Mouse (Mus musculus): ENCODE measurements around the gene Tmppe. TPM values are rescaled to one million over a fixed set of nuclear protein-coding genes. Genes with fewer than 3 reads are reported as not detected.

Tmppe gene
- polyA plus RNA-seq (2012; rRNA removed), result 10.8 and 11.6 TPM in 2 replicates

GRCm38 (mm10) chr9:114400949-114401684, at the start of gene Tmppe, which contains the start of gene Glb1:
Gene Tmppe, plus strand, starts transcription at chr9:114401105.
Gene Glb1, plus strand, starts transcription at chr9:114401076.

DNA sequence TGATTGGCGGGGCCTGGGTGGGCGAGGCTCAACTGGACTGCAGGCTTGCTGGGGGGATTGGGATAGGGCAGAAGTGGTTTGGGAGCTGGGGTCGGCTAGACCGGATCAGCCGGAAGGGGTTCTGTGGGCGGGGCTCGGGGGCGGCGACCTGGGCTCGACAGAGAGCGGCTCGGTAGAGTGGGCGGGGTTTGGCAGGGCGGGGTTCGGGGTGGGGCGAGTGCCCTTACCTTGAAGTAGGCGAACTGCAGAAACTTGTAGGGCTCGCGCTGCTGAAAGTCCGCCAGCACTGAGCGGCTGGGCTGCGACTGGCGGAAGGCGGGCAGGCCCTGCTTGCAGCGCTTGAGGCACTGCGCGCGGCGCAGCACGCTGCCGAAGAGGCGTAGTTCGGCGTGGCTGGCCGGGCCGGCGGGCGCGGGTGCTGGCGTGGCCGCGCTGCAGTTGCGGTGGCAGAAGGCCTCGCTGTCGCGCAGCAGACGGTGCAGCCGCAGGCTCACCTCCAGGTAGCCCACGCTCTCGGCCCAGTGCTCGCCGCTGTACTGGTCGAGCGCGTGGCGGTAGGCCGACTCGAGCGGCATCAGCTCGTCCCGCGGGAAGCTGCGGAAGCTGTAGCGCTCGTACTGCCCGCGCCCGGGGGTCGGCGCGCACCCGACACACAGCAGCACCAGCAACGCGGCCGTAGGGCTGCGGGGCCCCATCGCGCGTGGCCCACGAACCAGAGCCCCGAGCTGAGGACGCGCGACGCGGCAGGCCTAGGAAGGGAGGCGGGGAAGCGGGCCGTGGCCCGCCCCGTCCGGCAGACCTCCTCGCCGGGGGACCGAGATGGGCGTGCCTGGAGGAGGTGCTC, 10.8 kb upstream of the Tmppe start, which contains the start of gene Crtap:
TSS of gene Crtap (minus strand) at position 771 of the 844 bp plus-strand sequence.

Other genes starting within 250 kb of the Tmppe start
- not detected in 2 replicates for gene Bcl2a1c, start 71.0 kb upstream of the Tmppe start, polyA plus RNA-seq (2012; rRNA removed)
- gene Crtap, start 10.4 kb upstream of the Tmppe start, polyA plus RNA-seq (2012; rRNA removed), result 288 and 559 TPM in 2 replicates
- gene Glb1, start within 50 bp of the Tmppe start, polyA plus RNA-seq (2012; rRNA removed), result 48.0 and 65.2 TPM in 2 replicates
- gene Ccr4, start 103.8 kb downstream of the Tmppe start, polyA plus RNA-seq (2012; rRNA removed), result 0.16 and 0.18 TPM in 2 replicates
- not detected in 2 replicates for gene C130032M10Rik, start 114.6 kb downstream of the Tmppe start, polyA plus RNA-seq (2012; rRNA removed)
- 0.19 and 0.26 TPM in 2 replicates for gene Trim71, start 163.3 kb downstream of the Tmppe start, polyA plus RNA-seq (2012; rRNA removed)
- 46.0 and 47.5 TPM in 2 replicates for gene Cnot10, start 239.1 kb downstream of the Tmppe start, polyA plus RNA-seq (2012; rRNA removed)